In genomic region chr14:12077193-12077592, GRCm38 (mm10) we compare ENCODE assay signal across 12 mouse cellular contexts.
DNase-seq lines count a peak whose midpoint lies in the region; ATAC-seq lines count a peak whose summit lies in the region.
"Had no signal": no experiment of that assay in that cellular context is flagged by ENCODE, and none has a peak within 500 bp of the region (broad histone marks: within the 10 kb centered on the region; RNA-seq: fewer than 3 reads in every experiment).

No protein-coding gene starts in this region.

- DNase-seq in heart, postnatal 10 days: peak; percentile 12 to 35
- no peak for DNase-seq in heart, postnatal 4 days
- DNase-seq in ovary, adult 18-20 months (ENCODE audit: low spot score): peak; percentile 22
- no peak for DNase-seq in ovary, postnatal 14 days (ENCODE audit: low spot score)
- peak; percentile 53 for DNase-seq in cerebellum, adult 9-10 months
- DNase-seq in skeletal muscle tissue, adult 2 months (ENCODE audit: low read depth, low spot score): peak; percentile 14
- DNase-seq: kidney, postnatal 10 days; layer of hippocampus, adult 9-11 months; lung, adult 2 months; right cerebral cortex, postnatal 14 days had no signal

- intact Hi-C loops in heart, postnatal 10 days (cut with DNase I): no loop called here

- no peak for ATAC-seq in erythroblast, adult 5-6 weeks (replicated peaks; ENCODE audit: low FRiP score, poor library complexity, severe bottlenecking)
- ATAC-seq: forebrain, embryonic 14.5 days had no signal

Comparison
In these comparisons a context has a peak if more than half of its experiments do, and no peak if none do; other contexts are left out.
1. DNase-seq: peak in heart, postnatal 10 days (2 of 2), ovary, adult 18-20 months (single experiment), cerebellum, adult 9-10 months (single experiment) and skeletal muscle tissue, adult 2 months (single experiment); none in heart, postnatal 4 days (single experiment) and ovary, postnatal 14 days (single experiment).